Mouse (Mus musculus) adrenal gland, postnatal 4 days (tissue): Measurements from ENCODE around the gene Spata45. TPM values are rescaled to one million over a fixed set of nuclear protein-coding genes. Genes with fewer than 3 reads are reported as not detected.
"Not testable (repeated sequence)": the region's sequence is repeated elsewhere in the genome, so short reads cannot be mapped to it uniquely, and the experiment has no call there.

Experiments used
- DNase-seq, 2 experiments: peaks; one replicate each; pipeline ENCODE4 v3.0.0; 2021 to 2022; ENCODE audit warnings: low spot score in 2 of 2, mixed read lengths in 2 of 2
- long read RNA-seq, 2 experiments: library from polyadenylated mRNA; stranded (forward); transcript quantifications; one replicate each; pipeline ENCODE4 v2.0.0; 2021
- total RNA-seq, 2 experiments: library from RNA; stranded (reverse); gene quantifications; 2 replicates each; pipeline ENCODE4 v1.2.3; 2021

The Spata45 gene
- total RNA-seq = not detected
- long read RNA-seq, experiment 1 = 0 reads
- long read RNA-seq, experiment 2 = 0 reads

GRCm38 (mm10) chr1:191036554-191037334 is at the start of gene Spata45:
Spata45 (plus strand) TSS chr1:191036639.
- DNase-seq = no peak

GRCm38 (mm10) chr1:190989437-190990082 is 46.9 kb upstream of the Spata45 start:
- DNase-seq = no peak

GRCm38 (mm10) chr1:190995548-190995947 is 40.9 kb upstream of the Spata45 start:
- peak in 1 of 2 experiments; percentile 23 for DNase-seq

DNA sequence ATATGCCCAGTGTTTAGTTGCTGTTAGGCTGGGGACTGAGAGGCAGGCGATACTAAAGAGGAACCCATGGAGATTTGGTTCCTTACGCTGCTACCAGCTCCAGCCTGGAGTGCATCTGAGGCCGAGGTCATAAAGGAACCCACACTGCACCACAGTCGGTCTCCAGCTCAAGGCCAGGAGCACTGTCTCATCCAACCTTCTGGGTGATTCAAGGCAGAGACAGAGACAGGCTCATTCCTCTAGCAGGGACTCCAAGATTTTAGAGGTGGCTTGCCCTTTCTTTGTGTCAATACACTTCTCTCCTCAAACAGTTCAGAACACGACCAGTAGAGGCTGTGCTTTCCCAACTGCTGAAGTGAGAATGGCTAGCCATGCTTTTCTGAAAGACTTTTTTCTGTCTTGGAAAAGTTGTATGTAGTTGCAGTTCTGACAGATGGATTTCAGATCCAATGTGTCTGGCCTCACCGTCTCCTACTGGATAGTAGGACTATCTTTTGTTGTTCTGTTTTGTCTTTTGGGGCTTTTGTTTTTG is 40.0 kb upstream of the Spata45 start:
- DNase-seq = no peak

DNA sequence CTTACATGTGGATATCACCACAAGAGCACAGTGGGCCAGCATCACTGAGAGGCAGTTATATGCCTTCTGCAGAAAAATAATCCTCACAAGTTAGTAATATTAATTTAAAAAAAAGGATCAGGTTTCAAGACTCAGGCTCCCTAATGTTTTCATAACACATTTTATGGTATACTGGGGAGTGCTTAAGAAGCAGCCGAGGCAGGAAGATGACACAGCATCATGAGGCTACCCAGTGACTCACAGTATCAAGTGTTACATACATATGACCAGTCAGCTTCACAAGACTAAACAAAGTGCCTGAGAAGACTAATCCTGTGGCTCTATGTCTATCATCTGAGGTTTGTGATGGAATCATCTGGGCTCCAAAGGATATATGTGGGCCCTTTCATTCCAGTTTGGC is 38.4 kb upstream of the Spata45 start:
- DNase-seq = no peak

- DNase-seq = no peak
Observed at GRCm38 (mm10) chr1:191000686-191001085, 35.8 kb upstream of the Spata45 start.

- DNase-seq = no peak
Observed at GRCm38 (mm10) chr1:191002201-191002600, 34.2 kb upstream of the Spata45 start.

DNA sequence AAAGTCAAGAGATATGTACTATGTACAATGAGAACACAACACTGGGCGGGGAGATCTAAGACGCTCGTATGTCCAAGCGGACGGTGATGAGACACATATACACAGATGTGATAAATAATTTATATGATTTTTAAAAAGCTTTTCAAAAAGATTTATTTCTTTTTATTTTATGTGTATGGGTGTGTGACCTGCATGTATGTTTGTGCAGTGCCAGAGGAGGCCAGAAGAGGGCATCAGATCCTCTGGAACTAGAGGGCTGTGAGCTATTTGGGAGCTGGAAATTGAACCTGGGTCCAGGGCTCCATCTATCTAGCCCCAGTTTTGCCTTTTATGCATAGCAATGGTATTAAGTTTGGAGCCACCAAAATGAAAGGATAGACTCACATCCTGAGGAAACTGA is 27.7 kb upstream of the Spata45 start:
- DNase-seq = no peak

DNA sequence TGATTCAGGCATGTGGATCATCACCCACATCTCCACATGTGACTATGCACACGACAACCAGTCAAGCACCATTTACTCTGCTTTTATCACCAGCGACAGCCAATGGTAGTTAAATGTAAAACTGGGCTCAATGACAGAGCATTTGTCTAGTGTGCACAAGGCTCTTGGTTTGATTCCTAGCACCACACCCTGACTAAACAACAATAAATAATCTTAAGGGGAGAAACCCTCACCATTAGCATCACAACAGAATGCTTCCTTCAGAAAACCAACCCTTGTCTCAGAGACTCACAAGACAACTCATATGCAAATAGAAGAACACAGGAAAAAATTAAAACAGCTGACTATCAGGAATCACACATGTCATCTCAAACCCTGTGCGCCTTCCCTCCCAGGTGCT is 22.2 kb upstream of the Spata45 start:
- no peak for DNase-seq

GRCm38 (mm10) chr1:191019803-191020202 is 16.6 kb upstream of the Spata45 start:
- no peak for DNase-seq

DNA sequence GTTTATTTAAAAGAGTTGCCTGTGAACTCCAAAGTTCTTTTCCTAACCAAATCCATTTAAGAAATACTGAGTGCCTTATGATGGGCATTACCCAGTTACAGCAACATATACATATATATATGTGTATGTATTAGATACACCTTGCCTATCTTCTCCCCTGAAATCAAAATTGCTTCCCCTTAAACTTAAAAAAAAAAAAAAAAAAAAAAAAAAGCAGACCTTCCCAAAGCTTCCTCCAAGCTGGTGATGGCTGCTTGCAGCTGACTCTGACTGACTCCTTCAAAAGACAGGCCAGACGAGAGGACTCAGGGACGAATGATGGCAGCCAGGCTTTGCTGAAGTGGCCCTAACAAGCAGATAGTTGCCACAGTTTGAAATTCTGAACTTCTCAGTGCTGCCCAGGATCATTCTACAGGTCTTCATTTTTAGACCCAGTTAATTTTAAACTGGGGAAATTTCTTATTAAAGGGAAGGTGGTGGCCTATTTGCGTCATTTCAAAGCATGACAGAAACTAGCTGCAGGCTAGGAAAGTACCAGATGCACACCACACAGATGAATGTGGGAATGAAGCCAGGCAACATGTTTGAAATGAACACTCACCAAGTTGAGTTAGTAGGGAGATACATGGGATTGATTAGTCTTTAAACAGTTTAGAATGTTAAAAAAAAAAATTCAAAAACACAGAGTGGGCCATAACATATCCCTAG is 16.1 kb upstream of the Spata45 start:
- no peak for DNase-seq

DNA sequence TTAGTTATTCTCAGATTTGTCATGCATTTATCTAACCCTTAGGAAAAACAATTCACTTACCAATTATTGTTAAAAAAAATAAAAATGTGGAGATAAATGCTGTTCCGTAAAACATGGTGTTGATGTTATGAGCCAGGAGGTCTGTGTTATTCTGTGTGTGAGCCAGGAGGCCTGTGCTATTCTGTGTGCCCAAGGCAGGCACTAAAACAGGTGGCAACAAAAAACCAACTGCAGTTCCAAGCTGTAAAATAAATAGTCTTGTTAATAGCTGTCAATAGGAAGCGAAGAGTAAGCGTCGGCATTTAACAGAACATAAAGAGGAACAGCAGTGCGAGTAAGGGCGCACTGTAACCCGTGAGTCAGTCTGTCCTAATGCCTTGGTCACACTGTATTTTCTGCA is 15.4 kb upstream of the Spata45 start:
- no peak for DNase-seq

- no peak for DNase-seq
Observed at GRCm38 (mm10) chr1:191023140-191023539, 13.3 kb upstream of the Spata45 start.

DNA sequence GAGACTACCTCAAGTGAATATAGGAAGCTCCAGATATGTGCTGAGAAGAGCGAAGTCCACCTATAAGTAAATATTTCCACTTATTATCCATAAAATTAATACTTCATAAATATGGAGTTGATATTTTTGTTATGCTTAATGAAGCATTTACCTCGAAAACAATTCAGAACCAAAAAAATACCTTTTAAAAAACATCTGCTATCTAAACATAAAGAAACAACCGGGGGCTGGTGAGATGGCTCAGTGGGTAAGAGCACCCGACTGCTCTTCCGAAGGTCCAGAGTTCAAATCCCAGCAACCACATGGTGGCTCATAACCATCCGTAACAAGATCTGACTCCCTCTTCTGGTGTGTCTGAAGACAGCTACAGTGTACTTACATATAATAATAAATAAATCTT is 12.6 kb upstream of the Spata45 start:
- not testable (repeated sequence) for DNase-seq

DNA sequence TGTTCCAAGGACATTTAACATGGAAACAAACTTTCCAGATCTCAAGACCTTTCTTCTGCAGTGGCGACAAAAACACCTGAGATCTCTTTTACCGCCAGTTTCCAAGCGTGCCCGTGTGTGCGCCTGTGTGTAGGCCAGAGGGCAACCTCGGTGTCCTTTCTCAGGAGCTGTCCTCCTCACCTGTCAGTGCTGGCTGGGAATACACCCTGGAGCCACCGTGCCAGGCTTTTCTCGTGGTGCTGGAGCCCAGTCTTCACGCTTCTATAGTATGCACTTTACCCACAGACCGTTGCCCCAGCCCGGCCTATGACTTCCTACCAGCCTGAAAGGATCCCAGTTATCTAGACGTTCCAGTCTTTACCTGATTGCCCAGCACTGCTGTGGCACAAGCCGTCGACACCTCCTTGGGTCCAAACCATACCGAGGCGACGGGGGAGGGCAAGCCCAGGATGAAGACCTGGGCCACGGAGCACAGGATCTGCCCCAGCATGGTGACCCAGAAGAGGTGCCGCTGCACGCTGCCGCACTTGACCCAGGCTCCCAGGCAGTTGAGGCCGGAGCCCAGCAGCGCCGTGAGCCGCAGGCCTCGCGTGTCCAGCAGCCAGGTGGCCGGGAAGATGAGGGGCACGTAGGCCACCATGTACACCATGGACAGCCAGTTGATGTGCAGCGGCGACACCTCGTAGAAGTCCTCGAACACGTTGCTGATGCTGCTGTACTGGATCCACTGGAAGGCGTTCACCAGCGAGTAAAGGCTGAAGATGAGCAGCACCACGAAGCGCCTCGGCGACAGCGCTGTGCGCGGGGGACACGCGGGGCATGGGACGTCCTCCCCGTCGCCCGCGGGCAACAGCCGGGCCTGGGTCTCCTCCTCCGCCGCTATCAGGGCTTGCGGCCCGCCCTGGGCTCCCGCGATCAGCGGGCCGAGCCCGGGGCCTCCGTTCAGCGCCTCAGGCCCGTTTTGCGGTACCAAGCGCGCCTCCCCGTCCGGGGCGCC is 11.1 kb upstream of the Spata45 start:
- DNase-seq = peak in 1 of 2 experiments; percentile 9

- DNase-seq = peak; percentile 91 to 98
Observed at GRCm38 (mm10) chr1:191026021-191026713, 10.3 kb upstream of the Spata45 start, which contains the start of gene Flvcr1. Flvcr1 (minus strand) TSS chr1:191026158.

- no peak for DNase-seq
Observed at GRCm38 (mm10) chr1:191030182-191030581, 6.3 kb upstream of the Spata45 start.

GRCm38 (mm10) chr1:191030922-191031425 is 5.5 kb upstream of the Spata45 start:
- DNase-seq = not testable (repeated sequence)

GRCm38 (mm10) chr1:191035649-191036048 is 790 bp upstream of the Spata45 start:
- DNase-seq = no peak

- DNase-seq = no peak
Observed at GRCm38 (mm10) chr1:191037999-191038398, 1.6 kb downstream of the Spata45 start.
